Mouse (Mus musculus): ENCODE measurements around the gene Sclt1. TPM values are rescaled to one million over a fixed set of nuclear protein-coding genes. Genes with fewer than 3 reads are reported as not detected.

The Sclt1 gene
- polyA plus RNA-seq, 1 experiment: 13.7 TPM

DNA sequence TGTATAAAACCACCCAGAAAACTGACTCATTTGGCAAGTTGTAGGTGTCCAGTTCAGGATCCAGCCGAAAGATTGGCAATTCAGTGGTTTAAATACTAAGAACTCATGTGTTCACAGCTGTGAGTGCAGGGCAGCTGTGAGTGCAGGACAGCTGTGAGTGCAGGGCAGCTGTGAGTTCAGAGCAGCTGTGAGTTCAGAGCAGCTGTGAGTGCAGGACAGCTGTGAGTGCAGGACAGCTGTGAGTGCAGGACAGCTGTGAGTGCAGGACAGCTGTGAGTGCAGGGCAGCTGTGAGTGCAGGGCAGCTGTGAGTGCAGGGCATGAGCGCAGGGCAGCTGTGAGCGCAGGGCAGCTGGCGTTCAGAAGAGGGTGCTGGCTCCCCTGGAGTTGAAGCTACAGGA is 147.3 kb downstream of the Sclt1 start:
- no peak for TF ChIP-seq GATA1 (IDR thresholded peaks at IDR 0.05; ENCODE audit: low read length)

- TF ChIP-seq GATA1 (IDR thresholded peaks at IDR 0.05; ENCODE audit: low read length): no peak
These were observed 148.0 kb downstream of the Sclt1 start for GRCm38 (mm10) chr3:41594097-41594879.

GRCm38 (mm10) chr3:41592805-41593204 is 149.5 kb downstream of the Sclt1 start:
- TF ChIP-seq GATA1 (IDR thresholded peaks at IDR 0.05; ENCODE audit: low read length): no peak

GRCm38 (mm10) chr3:41591651-41592170 is 150.6 kb downstream of the Sclt1 start:
- no peak for TF ChIP-seq GATA1 (IDR thresholded peaks at IDR 0.05; ENCODE audit: low read length)

DNA sequence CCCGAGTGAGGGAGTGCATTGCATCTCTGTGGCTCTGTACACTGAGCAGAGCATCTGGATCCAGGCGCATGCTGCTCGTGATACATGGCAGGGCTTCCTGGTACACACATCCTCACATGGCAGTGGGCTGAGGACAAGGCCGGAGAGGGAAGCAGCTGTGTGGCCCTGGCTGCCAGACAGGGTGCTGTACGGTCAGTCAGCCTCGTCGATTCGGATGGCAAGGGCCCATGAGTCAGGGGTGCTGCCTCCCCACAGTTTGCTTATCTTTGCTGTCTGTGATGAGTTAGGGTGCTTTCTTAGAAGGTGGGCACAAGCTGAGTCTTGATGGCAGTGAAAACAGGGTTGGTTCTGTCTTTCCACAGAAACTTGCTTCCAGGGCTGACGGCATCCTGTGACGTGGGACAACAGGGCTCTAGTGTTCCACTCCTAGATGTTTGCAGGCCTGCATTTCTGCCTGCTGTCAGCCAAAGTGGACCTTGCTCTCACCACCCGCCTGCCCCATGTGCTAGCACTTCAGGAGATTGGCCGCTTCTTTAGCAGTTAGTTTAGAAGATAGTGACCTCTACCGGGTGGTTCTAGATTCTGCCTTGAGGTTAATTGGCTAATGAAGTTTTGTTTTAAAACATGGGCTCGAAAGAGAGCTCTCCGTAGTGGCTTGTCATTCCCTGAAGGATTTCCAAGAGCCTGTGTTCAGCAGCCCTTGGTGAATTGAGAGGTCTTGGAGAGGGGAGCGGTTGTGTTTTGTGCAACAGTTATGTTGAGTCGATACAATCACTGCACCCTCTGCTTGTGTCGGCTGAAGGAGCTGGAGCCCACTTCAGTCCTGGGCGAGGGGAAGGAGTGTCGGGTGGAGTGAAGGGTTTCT is 151.4 kb downstream of the Sclt1 start:
- no peak for TF ChIP-seq GATA1 (IDR thresholded peaks at IDR 0.05; ENCODE audit: low read length)

DNA sequence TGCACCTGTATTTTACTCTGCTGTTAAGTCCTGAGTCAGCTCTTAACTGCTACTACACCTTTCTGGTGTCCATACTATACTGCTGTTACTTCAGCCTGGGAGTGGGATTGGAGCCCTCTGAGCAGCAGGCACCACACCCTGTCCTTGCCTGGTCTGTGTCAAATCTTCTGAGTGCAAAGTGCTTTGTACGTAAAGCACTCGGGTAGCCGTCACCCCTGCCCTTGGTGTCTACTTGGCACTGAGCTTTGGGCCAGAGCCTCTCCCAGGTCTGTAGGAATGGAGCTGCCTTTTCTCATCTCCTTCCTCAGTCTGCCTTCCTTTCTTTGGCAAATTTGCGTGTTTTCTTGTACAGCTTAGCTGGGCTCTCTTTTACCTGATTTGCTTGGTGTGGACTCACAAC is 152.3 kb downstream of the Sclt1 start:
- TF ChIP-seq GATA1 (IDR thresholded peaks at IDR 0.05; ENCODE audit: low read length): no peak

DNA sequence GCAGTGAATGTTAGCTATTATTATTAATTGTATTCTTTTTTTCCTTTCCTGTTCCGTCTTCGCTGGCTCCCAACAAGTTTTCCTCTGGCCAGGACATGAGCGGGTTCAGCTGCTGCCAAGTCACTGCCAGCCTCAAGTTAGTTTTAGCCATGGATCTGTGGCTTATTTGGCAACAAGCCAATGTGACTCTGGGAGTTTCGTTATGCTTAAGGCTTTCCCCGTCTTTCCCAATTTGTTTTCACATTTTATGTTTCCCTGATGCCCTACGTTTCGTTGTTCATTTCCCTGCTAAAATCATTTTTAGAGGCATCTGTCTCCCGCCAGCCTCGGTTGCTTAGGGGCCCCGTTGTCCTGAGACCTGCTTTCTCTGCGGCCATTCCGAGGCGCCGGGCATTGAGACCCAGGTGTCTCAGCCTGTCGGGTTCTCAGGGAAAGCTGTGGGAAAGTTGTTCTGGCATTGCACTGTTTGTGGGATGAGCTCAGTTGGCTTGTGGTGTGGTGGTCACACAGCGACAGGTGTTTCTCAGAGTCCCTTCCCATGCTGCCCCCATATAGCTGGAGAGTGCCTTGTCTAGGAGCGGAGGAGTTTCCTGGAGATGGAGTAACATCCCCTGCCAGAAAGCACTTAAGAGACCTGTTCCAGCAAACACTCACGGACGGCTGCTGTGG is 152.9 kb downstream of the Sclt1 start:
- TF ChIP-seq GATA1 (IDR thresholded peaks at IDR 0.05; ENCODE audit: low read length): no peak

- no peak for TF ChIP-seq GATA1 (IDR thresholded peaks at IDR 0.05; ENCODE audit: low read length)
These were observed 153.8 kb downstream of the Sclt1 start for GRCm38 (mm10) chr3:41588495-41588894.

GRCm38 (mm10) chr3:41587588-41587987 is 154.7 kb downstream of the Sclt1 start:
- TF ChIP-seq GATA1 (IDR thresholded peaks at IDR 0.05; ENCODE audit: low read length): no peak

DNA sequence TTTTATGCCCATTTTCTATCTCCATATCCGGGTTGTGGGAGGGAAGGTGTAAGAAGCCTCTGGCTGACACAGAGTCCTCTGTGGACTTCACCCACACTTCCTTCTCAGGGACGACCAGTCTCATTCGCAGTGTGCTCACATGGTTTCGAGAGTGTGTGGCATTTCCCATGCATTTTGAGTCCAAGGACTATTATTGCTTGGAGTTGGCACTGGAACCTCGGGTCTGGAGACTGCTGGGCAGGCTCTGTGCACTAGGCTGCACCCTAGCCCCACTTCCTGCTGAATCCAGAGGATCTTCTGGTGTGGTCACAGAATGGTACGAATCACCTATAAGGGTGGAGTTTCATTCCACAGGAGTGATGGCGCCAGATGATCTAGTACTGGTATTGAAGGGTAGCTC is 155.4 kb downstream of the Sclt1 start:
- TF ChIP-seq GATA1 (IDR thresholded peaks at IDR 0.05; ENCODE audit: low read length): no peak

- no peak for TF ChIP-seq GATA1 (IDR thresholded peaks at IDR 0.05; ENCODE audit: low read length)
These were observed 156.0 kb downstream of the Sclt1 start for GRCm38 (mm10) chr3:41586330-41586729.

GRCm38 (mm10) chr3:41585548-41585947 is 156.8 kb downstream of the Sclt1 start:
- TF ChIP-seq GATA1 (IDR thresholded peaks at IDR 0.05; ENCODE audit: low read length): no peak

DNA sequence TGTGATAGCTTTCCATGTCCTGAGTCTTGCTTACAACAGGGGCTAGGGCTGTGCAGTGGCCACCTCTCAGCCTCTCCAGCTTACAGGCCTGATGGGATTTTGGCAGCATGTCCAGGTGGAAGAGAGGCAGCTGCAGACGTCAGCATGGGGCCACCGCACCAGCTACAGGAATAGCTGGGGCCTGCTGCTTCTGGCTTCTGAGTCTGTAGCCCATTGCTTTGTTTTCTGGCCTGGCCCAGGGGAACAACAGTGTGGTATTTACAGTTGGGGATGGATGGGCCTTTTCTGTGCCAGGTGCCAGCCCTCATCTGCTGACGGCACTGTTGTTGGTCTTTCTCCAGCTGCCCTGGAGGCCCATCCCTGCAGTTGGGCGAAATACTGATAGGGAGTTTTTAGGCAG is 158.7 kb downstream of the Sclt1 start:
- TF ChIP-seq GATA1 (IDR thresholded peaks at IDR 0.05; ENCODE audit: low read length): no peak

GRCm38 (mm10) chr3:41583092-41583491 is 159.2 kb downstream of the Sclt1 start:
- no peak for TF ChIP-seq GATA1 (IDR thresholded peaks at IDR 0.05; ENCODE audit: low read length)

GRCm38 (mm10) chr3:41582256-41582655 is 160.1 kb downstream of the Sclt1 start:
- TF ChIP-seq GATA1 (IDR thresholded peaks at IDR 0.05; ENCODE audit: low read length): no peak

DNA sequence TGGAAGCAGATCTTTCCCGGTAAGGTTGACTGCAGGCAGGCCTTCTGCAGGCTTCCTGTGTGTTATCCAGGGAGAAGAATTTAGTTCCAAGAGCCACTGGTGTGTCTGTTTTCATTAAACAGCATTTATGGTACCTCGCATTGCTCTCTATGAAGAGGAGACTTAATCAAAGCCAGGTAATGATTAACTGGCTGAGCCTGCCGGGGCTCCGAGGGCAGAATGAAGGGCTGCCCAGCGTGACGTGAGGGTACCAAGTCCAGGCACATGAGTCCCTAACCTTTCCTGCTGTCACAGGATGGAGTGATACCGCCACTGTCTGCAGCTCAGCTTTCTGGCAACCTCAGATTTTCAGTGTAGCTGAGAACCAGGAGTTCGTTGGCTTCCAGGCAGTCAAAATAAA is 160.9 kb downstream of the Sclt1 start:
- TF ChIP-seq GATA1 (IDR thresholded peaks at IDR 0.05; ENCODE audit: low read length): no peak
